Mouse (Mus musculus): ENCODE results near the gene Cep97. TPM values are rescaled to one million over a fixed set of nuclear protein-coding genes. Genes with fewer than 3 reads are reported as not detected.
"Not testable (repeated sequence)": the region's sequence is repeated elsewhere in the genome, so short reads cannot be mapped to it uniquely, and the experiment has no call there.

The Cep97 gene
- polyA plus RNA-seq, 1 experiment, result 0.26 TPM

- Histone ChIP-seq H3K9me3 (ENCODE audit: control insufficient read depth, low read length) (no peaks in the 10 kb centered on the region), H3K4me3 (replicated peaks) (no peak overlapping the region), H3K36me3 (ENCODE audit: control insufficient read depth) (no peaks in the 10 kb centered on the region), H3K27me3 (ENCODE audit: control insufficient read depth) (no peaks in the 10 kb centered on the region), H3K4me1 (ENCODE audit: control insufficient read depth) (peaks cover 15% of the 10 kb centered on the region)
- TF ChIP-seq TAL1 (IDR thresholded peaks at IDR 0.05; ENCODE audit: low read length) (no peak), GATA1 (IDR thresholded peaks at IDR 0.05; ENCODE audit: low read length) (no peak)
Observed at GRCm38 (mm10) chr16:55950462-55950861, 15.8 kb upstream of the Cep97 start.

GRCm38 (mm10) chr16:55948963-55949362, 14.3 kb upstream of the Cep97 start:
- H3K9me3 ChIP-seq (ENCODE audit: control insufficient read depth, low read length), result no peaks in the 10 kb centered on the region
- H3K36me3 ChIP-seq (ENCODE audit: control insufficient read depth), result no peaks in the 10 kb centered on the region
- H3K27me3 ChIP-seq (ENCODE audit: control insufficient read depth), result no peaks in the 10 kb centered on the region
- no peak overlapping the region for H3K4me3 ChIP-seq (replicated peaks)
- peaks cover 15% of the 10 kb centered on the region for H3K4me1 ChIP-seq (ENCODE audit: control insufficient read depth)
- TF ChIP-seq GATA1 (IDR thresholded peaks at IDR 0.05; ENCODE audit: low read length) (no peak), TAL1 (IDR thresholded peaks at IDR 0.05; ENCODE audit: low read length) (no peak)

- H3K27me3 ChIP-seq (ENCODE audit: control insufficient read depth); H3K36me3 ChIP-seq (ENCODE audit: control insufficient read depth); H3K9me3 ChIP-seq (ENCODE audit: control insufficient read depth, low read length); H3K4me3 ChIP-seq (replicated peaks): not testable (repeated sequence)
- peaks cover 15% of the 10 kb centered on the region for H3K4me1 ChIP-seq (ENCODE audit: control insufficient read depth)
Observed at GRCm38 (mm10) chr16:55947876-55948410, 13.3 kb upstream of the Cep97 start.

GRCm38 (mm10) chr16:55947266-55947665, 12.6 kb upstream of the Cep97 start:
- H3K36me3 ChIP-seq (ENCODE audit: control insufficient read depth), result no peaks in the 10 kb centered on the region
- no peaks in the 10 kb centered on the region for H3K9me3 ChIP-seq (ENCODE audit: control insufficient read depth, low read length)
- H3K4me1 ChIP-seq (ENCODE audit: control insufficient read depth), result peaks cover 11% of the 10 kb centered on the region
- no peak for TF ChIP-seq TAL1 (IDR thresholded peaks at IDR 0.05; ENCODE audit: low read length)
- no peak for TF ChIP-seq GATA1 (IDR thresholded peaks at IDR 0.05; ENCODE audit: low read length)
- H3K4me3 ChIP-seq (replicated peaks), result no peak overlapping the region
- no peaks in the 10 kb centered on the region for H3K27me3 ChIP-seq (ENCODE audit: control insufficient read depth)

- Histone ChIP-seq H3K27me3 (ENCODE audit: control insufficient read depth) (0 out of 2 replicates have a peak, but pooled peaks cover 2% of the 10 kb centered on the region), H3K4me1 (ENCODE audit: control insufficient read depth) (peaks cover 2% of the 10 kb centered on the region; the same call in 1 of the 2 replicates), H3K9me3 (ENCODE audit: control insufficient read depth, low read length) (peaks cover 3% of the 10 kb centered on the region; the same call in 1 of the 2 replicates), H3K36me3 (ENCODE audit: control insufficient read depth) (no peaks in the 10 kb centered on the region), H3K4me3 (replicated peaks) (no peak overlapping the region)
- TF ChIP-seq TAL1 (IDR thresholded peaks at IDR 0.05; ENCODE audit: low read length), result no peak
- TF ChIP-seq GATA1 (IDR thresholded peaks at IDR 0.05; ENCODE audit: low read length), result no peak
Observed at GRCm38 (mm10) chr16:55940781-55941180, 6.1 kb upstream of the Cep97 start.

GRCm38 (mm10) chr16:55939703-55940102, 5.0 kb upstream of the Cep97 start:
- peaks cover 3% of the 10 kb centered on the region; the same call in 1 of the 2 replicates for H3K9me3 ChIP-seq (ENCODE audit: control insufficient read depth, low read length)
- H3K4me3 ChIP-seq (replicated peaks), result no peak overlapping the region
- H3K27me3 ChIP-seq (ENCODE audit: control insufficient read depth), result 0 out of 2 replicates have a peak, but pooled peaks cover 2% of the 10 kb centered on the region
- no peaks in the 10 kb centered on the region for H3K36me3 ChIP-seq (ENCODE audit: control insufficient read depth)
- no peak for TF ChIP-seq GATA1 (IDR thresholded peaks at IDR 0.05; ENCODE audit: low read length)
- no peak for TF ChIP-seq TAL1 (IDR thresholded peaks at IDR 0.05; ENCODE audit: low read length)
- peaks cover 10% of the 10 kb centered on the region for H3K4me1 ChIP-seq (ENCODE audit: control insufficient read depth)

GRCm38 (mm10) chr16:55938761-55939160, 4.1 kb upstream of the Cep97 start:
- TF ChIP-seq TAL1 (IDR thresholded peaks at IDR 0.05; ENCODE audit: low read length), result no peak
- Histone ChIP-seq H3K27me3 (ENCODE audit: control insufficient read depth) (0 out of 2 replicates have a peak, but pooled peaks cover 2% of the 10 kb centered on the region), H3K4me3 (replicated peaks) (no peak overlapping the region), H3K36me3 (ENCODE audit: control insufficient read depth) (no peaks in the 10 kb centered on the region), H3K9me3 (ENCODE audit: control insufficient read depth, low read length) (peaks cover 3% of the 10 kb centered on the region; the same call in 1 of the 2 replicates), H3K4me1 (ENCODE audit: control insufficient read depth) (peaks cover 12% of the 10 kb centered on the region)

GRCm38 (mm10) chr16:55933681-55934343, 843 bp downstream of the Cep97 start:
- H3K4me1 ChIP-seq (ENCODE audit: control insufficient read depth), result peaks cover 20% of the 10 kb centered on the region
- peaks cover 20% of the 10 kb centered on the region for H3K36me3 ChIP-seq (ENCODE audit: control insufficient read depth)
- H3K4me3 ChIP-seq (replicated peaks), result peak overlapping the region; percentile 90
- H3K9me3 ChIP-seq (ENCODE audit: control insufficient read depth, low read length), result peaks cover 3% of the 10 kb centered on the region; the same call in 1 of the 2 replicates
- no peak for TF ChIP-seq GATA1 (IDR thresholded peaks at IDR 0.05; ENCODE audit: low read length)
- TF ChIP-seq TAL1 (IDR thresholded peaks at IDR 0.05; ENCODE audit: low read length), result no peak
- H3K27me3 ChIP-seq (ENCODE audit: control insufficient read depth), result no peaks in the 10 kb centered on the region

GRCm38 (mm10) chr16:55924010-55924409, 10.6 kb downstream of the Cep97 start:
- Histone ChIP-seq H3K27me3 (ENCODE audit: control insufficient read depth) (no peaks in the 10 kb centered on the region), H3K36me3 (ENCODE audit: control insufficient read depth) (peaks cover 57% of the 10 kb centered on the region), H3K4me3 (replicated peaks) (no peak overlapping the region), H3K9me3 (ENCODE audit: control insufficient read depth, low read length) (no peaks in the 10 kb centered on the region), H3K4me1 (ENCODE audit: control insufficient read depth) (peaks cover 18% of the 10 kb centered on the region)
- TF ChIP-seq TAL1 (IDR thresholded peaks at IDR 0.05; ENCODE audit: low read length) (no peak), GATA1 (IDR thresholded peaks at IDR 0.05; ENCODE audit: low read length) (no peak)
